Mouse (Mus musculus) erythroblast, embryonic 14.5 days (primary cell): ENCODE results near the gene Fam229b. TPM values are rescaled to one million over a fixed set of nuclear protein-coding genes. Genes with fewer than 3 reads are reported as not detected.

ENCODE experiments used
- H3K27me3 ChIP-seq: 2 replicates; pipeline ENCODE4 v1.6.1; 2012; ENCODE audit warnings: inconsistent platforms; ENCODE audit not compliant: control insufficient read depth
- H3K36me3 ChIP-seq: 2 replicates; pipeline ENCODE4 v1.6.1; 2012; ENCODE audit warnings: mild to moderate bottlenecking, inconsistent platforms; ENCODE audit not compliant: control insufficient read depth
- H3K4me1 ChIP-seq: 2 replicates; pipeline ENCODE4 v1.6.1; 2012; ENCODE audit warnings: inconsistent platforms; ENCODE audit not compliant: control insufficient read depth
- H3K4me3 ChIP-seq: replicated peaks from 2 replicates; pipeline ENCODE3; 2012; ENCODE audit warnings: moderate library complexity, mild to moderate bottlenecking, inconsistent platforms
- H3K9me3 ChIP-seq: 2 replicates; pipeline ENCODE4 v1.6.1; 2012; ENCODE audit warnings: low read length, inconsistent platforms, mixed read lengths; ENCODE audit not compliant: control insufficient read depth
- GATA1 ChIP-seq: IDR thresholded peaks from 2 replicates; pipeline ENCODE4 v1.6.1; 2012; ENCODE audit warnings: low read length, inconsistent platforms, mixed read lengths
- TAL1 ChIP-seq: IDR thresholded peaks from 3 replicates; pipeline ENCODE4 v1.6.1; 2012; ENCODE audit warnings: low read length, inconsistent platforms, mixed read lengths
- polyA plus RNA-seq: library from polyadenylated mRNA; stranded (reverse); fragments of >175 nt; gene quantifications from 2 replicates; pipeline ENCODE4 v1.2.3, GENCODE M21; 2012

The Fam229b gene
- polyA plus RNA-seq, 1 experiment = not detected

- no peak overlapping the region for H3K4me3 ChIP-seq
- H3K9me3 ChIP-seq = no peaks in the 10 kb centered on the region
- H3K27me3 ChIP-seq = peaks cover 29% of the 10 kb centered on the region
- no peaks in the 10 kb centered on the region for H3K36me3 ChIP-seq
- no peak for TF ChIP-seq TAL1
- no peak for TF ChIP-seq GATA1
- H3K4me1 ChIP-seq = peaks cover 14% of the 10 kb centered on the region
Measured at GRCm38 (mm10) chr10:39167611-39168010, 33.9 kb upstream of the Fam229b start.

GRCm38 (mm10) chr10:39165632-39166115, 32.0 kb upstream of the Fam229b start:
- TF ChIP-seq TAL1 (no peak), GATA1 (no peak)
- Histone ChIP-seq H3K36me3 (no peaks in the 10 kb centered on the region), H3K4me3 (no peak overlapping the region), H3K9me3 (no peaks in the 10 kb centered on the region), H3K27me3 (peaks cover 33% of the 10 kb centered on the region), H3K4me1 (peaks cover 2% of the 10 kb centered on the region)

- Histone ChIP-seq H3K27me3 (peaks cover 33% of the 10 kb centered on the region), H3K4me1 (no peaks in the 10 kb centered on the region), H3K36me3 (no peaks in the 10 kb centered on the region), H3K9me3 (no peaks in the 10 kb centered on the region), H3K4me3 (no peak within 1 kb of the TSS)
- TF ChIP-seq TAL1 = no peak
- no peak for TF ChIP-seq GATA1
Measured at GRCm38 (mm10) chr10:39163694-39164093, 30.0 kb upstream of the Fam229b start, which contains the start of gene Ccn6. TSS of gene Ccn6 (minus strand) at chr10:39163794.

- TF ChIP-seq GATA1 (no peak), TAL1 (no peak)
- H3K9me3 ChIP-seq = no peaks in the 10 kb centered on the region
- no peak overlapping the region for H3K4me3 ChIP-seq
- no peaks in the 10 kb centered on the region for H3K36me3 ChIP-seq
- H3K4me1 ChIP-seq = no peaks in the 10 kb centered on the region
- peaks cover 30% of the 10 kb centered on the region for H3K27me3 ChIP-seq
Measured at GRCm38 (mm10) chr10:39162666-39163484, 29.2 kb upstream of the Fam229b start.

DNA sequence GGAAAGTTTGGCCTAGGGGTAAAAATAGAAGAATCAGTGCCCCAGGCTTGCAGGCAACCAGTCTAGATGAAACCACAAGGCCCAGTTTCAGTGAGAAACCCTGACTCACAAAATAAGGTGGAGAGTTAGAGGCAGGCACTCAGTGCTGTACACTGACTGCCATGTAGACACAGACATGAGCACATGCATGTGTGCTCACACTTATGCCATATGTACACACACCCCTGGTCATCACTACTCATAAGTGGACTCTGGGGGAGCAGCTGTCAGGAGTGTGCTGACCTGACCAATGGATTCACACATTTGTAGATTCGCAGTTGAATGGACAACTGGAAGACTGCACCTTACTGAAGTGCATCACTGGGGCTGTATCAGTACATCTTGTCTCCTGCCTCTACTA, 27.7 kb upstream of the Fam229b start:
- Histone ChIP-seq H3K9me3 (no peaks in the 10 kb centered on the region), H3K36me3 (no peaks in the 10 kb centered on the region), H3K27me3 (peaks cover 21% of the 10 kb centered on the region), H3K4me1 (no peaks in the 10 kb centered on the region), H3K4me3 (no peak overlapping the region)
- TF ChIP-seq TAL1 (no peak), GATA1 (no peak)

DNA sequence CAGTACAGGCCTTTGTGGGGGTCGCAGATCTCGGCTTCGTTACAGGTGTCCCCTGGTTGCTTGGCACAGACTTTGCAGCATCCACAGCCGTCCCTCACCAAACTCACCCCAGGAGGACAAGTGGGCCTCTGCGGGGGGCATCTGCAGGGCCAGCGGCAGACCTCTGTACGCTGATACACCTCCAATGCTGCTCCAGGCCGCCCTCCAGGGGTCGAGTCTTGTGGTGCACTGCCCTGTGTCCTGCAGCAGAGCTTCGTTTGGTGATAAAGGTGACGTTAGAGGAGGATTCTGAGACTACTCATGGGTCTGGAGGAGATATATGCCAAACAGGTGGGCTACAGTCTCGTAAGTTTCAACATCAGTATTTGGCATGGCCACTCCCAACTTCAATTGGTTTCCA, 24.6 kb upstream of the Fam229b start:
- no peak overlapping the region for H3K4me3 ChIP-seq
- H3K27me3 ChIP-seq = peaks cover 7% of the 10 kb centered on the region; the same call in 1 of the 2 replicates
- peaks cover 3% of the 10 kb centered on the region for H3K36me3 ChIP-seq
- H3K4me1 ChIP-seq = no peaks in the 10 kb centered on the region
- TF ChIP-seq TAL1 = no peak
- no peak for TF ChIP-seq GATA1
- no peaks in the 10 kb centered on the region for H3K9me3 ChIP-seq

DNA sequence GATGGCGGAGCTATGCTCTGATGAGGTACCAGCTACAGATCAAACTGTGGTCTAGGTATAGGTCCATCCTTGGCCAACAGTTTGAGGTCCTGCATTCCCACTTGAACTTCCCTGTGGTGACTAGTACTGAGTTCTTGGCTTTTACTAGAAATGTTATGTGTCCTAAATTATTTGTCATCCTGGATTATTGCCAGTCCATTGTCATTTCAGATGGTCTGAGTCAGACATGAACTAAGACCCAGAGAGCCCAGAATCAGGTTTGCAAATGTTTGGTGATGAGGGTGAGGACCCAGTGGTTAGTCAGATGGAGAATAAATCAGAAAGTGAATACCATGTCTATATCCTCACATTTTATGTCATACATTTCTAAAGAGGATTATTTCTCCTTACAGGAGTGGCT, 23.6 kb upstream of the Fam229b start:
- no peaks in the 10 kb centered on the region for H3K9me3 ChIP-seq
- no peaks in the 10 kb centered on the region for H3K4me1 ChIP-seq
- peaks cover 7% of the 10 kb centered on the region; the same call in 1 of the 2 replicates for H3K27me3 ChIP-seq
- H3K36me3 ChIP-seq = peaks cover 6% of the 10 kb centered on the region
- TF ChIP-seq TAL1 = no peak
- TF ChIP-seq GATA1 = no peak
- H3K4me3 ChIP-seq = no peak overlapping the region

DNA sequence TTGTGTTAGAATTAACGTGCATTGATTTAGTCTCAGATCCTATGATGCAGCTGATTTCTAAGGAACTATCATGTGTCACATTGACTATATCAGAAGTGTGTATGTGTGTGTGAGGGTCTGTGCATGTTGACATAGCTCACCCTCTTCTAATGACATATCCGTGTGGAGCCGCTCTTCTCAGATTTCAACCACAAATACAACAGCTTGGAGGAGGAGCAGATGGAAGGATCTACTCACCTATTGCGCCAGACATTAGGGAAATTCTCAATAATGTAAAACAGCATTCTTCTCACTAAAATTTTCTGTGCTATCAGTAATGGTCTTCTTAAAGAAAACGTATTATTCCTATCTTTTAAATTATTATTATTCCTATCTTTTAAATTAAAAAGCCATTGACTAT, 23.0 kb upstream of the Fam229b start:
- no peaks in the 10 kb centered on the region for H3K4me1 ChIP-seq
- H3K4me3 ChIP-seq = no peak overlapping the region
- no peak for TF ChIP-seq TAL1
- no peak for TF ChIP-seq GATA1
- H3K27me3 ChIP-seq = peaks cover 7% of the 10 kb centered on the region; the same call in 1 of the 2 replicates
- H3K36me3 ChIP-seq = peaks cover 9% of the 10 kb centered on the region
- H3K9me3 ChIP-seq = no peaks in the 10 kb centered on the region

DNA sequence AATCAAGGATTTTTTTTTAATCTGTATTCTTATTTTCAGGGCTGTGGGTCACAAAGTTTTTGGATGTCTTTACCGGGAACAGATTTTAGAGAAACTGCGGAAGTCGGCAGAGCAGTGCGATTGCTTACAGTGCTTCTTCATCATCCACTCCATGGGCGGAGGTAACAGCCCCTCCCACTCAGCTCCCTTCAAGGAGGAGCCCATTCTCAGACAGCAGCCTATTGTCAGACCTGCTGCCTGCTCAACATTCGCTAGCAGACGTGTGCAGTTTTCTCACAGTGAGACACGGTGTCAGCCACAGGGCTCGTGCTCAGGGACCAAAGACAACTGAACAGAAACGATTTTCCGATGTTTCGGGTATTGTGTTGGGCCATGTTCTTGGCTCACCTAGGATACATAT, 8.5 kb upstream of the Fam229b start:
- H3K36me3 ChIP-seq = peaks cover 88% of the 10 kb centered on the region
- H3K27me3 ChIP-seq = no peaks in the 10 kb centered on the region
- peaks cover 13% of the 10 kb centered on the region for H3K4me1 ChIP-seq
- TF ChIP-seq GATA1 = no peak
- no peak for TF ChIP-seq TAL1
- H3K9me3 ChIP-seq = no peaks in the 10 kb centered on the region
- no peak overlapping the region for H3K4me3 ChIP-seq
